Mouse (Mus musculus): ENCODE measurements at regions not wholly inside any gene's neighbourhood (a gene's known extent, or its start where the extent isn't known, plus 50 kb on each side); places are given as distances from the start of the nearest gene placed in this dataset.

DNA sequence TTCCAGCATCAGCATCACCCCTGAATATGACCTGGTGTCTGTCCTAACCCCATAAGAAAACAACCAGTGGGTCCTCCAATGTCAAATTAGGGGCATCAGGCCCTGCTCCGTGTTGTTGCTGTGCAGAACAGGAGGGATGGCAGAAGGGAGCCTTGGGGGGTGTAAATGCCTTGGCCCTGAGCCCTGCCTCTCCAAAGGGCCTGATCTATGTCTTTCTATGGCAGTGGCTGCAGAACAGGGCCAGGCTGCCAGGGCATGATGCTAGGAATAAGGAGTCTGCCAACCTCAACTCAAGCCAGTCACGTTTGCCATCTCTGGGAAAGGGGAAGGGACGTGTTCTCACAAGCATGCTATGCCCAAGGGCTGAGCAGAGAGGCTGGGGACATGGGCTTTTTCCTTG lies 172.9 kb downstream of the Kcna5 start:
- DNase-seq (ENCODE audit: low spot score): no peak

DNA sequence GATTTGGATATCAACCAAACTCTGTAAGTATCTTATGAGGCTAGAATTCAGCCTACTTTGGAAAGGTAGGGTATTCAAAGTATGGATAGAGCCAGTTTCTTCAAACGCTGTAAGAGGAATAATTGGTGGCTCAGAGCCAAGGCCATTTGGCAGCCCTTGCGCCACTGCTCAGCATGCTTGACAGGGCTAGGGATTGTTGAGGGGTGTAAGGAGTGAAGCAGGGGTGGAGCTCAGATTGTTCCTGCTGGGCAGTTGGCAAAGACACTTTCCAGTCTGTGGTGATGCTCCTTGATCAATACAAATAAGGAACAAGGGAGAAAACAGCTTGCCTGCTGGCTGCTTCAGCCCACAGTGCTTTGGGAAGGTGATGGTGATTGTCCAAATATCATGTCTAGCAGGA lies 181.9 kb downstream of the Kcna5 start:
- DNase-seq (ENCODE audit: low spot score): peak; percentile 33

DNA sequence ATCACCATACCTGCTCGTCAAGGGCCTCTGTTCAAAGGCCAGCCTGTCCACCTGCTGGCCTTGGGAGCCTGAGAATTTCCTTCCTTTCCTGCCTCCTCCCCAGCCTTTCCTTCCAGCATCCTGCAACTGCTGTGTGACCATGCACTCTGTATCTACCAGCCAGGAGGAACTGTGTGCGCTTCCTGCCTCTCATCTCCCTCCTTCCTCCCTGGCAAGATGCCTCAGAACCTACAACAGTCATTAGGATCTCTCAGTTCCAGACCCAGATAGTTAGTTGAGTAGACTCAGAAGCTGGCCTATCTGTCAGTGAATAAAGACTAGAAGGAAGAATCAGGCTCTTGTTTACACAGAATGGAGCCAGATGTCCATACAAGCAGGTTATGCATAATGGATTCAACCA lies 183.8 kb upstream of the Ntf3 start:
- DNase-seq (ENCODE audit: low spot score): no peak

DNA sequence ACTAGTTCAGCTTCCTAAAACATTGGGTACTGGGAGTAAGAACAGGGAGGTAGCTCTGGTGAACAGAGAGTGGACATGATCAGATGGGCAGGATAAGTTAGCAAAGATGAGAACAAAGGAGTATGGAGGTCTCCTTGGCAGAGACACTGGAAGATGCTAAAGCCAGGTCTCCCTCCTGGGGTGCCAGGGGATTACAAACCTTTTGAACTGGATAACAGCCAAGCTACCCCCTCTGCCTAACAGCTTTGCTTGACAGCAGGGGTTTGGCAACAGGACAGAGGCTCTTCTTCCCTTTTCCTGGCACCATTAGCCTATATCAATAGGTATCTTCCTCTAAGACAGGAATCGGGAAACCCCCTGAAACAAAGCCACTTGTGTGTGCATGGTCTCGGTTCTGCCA lies 183.2 kb upstream of the Ntf3 start:
- DNase-seq (ENCODE audit: low spot score): no peak

DNA sequence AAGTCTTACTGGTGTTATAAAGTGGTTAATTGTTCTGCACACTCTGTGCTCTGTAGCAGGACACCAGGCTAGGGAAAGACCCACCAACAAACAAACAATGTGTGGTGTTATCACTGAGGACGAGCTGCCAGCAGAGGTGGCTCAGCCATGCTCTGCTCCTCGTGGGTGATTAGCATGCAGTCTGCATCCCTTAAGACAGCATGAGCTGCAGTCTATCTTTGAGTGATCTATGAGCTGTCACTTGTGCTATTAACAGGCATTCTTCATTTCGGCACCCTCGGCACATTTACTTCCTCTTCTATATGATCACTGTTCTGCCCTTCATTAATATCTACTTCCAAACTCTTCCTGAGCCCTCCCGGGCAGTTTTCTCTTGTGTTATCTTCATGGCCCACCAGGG lies 178.5 kb upstream of the Ntf3 start:
- DNase-seq (ENCODE audit: low spot score): no peak

DNA sequence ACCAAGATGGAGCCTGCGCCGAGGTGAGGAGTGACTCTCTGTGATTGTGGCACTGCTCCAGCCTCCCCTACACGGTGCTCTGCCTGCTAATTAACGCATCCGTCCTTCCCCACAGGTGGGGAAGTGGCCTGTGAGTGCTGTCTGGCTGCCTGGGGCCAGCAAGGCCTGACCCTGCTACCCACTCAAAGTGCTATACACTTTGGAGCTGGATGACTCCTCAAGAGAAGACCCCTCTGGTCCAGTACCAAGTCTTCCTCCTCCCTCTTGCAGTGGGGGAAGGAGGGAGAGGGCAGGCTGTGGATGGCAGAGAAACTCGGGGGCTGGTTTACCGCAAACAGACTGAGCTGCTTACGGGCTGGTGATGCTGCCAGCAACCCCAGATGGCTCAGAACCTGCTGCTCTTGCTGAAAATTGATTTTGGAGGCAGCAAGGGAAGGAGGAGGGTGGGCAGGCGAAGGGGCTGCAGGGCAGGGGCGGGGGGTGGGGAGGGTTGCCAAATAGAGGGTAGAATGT lies 173.4 kb upstream of the Ntf3 start:
- DNase-seq (ENCODE audit: low spot score): no peak

DNA sequence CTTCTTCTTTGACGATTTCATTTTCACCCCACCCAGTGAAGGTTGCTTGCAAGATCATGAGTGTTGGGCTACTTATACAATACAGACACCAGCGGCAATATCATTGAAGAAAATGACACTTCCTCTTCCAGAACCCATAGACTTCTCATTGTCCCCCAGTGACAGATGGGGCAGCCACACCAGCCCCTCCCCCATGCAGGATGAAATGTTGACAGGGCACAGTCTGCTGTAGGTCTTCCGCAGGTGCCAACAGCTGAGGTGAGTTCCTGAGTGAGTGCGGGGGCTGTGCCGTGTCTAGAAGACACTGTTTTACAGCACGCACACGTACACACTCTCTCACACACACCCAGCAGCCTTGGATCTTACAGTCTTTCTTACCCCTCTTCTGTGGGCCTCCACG lies 171.0 kb upstream of the Ntf3 start:
- DNase-seq (ENCODE audit: low spot score): no peak

DNA sequence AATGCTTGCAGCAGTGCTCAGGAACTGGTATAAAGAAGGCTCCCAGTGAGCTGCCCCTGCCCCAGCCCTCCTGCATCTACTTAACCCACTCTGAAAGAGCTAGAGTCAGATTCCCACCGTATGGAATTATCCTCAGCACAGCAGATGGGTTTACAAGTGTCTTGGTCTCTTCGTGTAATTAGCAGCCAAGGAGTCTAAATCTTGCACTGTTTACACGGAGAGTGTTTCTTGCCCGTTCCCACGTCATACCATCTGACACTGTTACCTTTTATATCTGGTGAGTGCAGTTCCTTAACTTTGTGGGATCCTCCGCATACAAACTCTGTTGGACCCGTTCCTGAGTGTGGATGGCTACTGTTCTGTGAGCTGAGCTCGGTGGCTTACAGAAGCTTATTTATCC lies 167.5 kb upstream of the Ntf3 start:
- no peak for DNase-seq (ENCODE audit: low spot score)

DNA sequence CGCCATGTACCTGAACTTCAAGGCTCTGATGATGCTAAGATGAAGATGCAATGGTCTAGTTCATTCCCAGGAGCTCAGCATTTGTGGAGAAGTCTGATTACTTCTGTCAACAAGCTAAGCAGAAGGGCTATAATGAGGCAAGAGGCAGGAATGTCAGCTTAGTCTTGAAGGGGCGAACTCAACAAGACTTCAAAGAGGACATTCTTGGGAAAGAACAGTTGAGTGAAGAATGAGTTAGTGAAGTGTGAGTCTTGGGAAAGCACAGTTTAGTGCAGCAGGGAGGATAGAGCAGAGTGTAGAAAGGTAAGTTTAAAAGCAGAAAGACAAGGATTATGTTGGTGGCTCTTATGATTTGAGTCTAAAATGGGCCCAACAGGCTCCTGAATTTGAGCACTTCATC lies 160.5 kb upstream of the Ntf3 start:
- DNase-seq (ENCODE audit: low spot score): no peak

DNA sequence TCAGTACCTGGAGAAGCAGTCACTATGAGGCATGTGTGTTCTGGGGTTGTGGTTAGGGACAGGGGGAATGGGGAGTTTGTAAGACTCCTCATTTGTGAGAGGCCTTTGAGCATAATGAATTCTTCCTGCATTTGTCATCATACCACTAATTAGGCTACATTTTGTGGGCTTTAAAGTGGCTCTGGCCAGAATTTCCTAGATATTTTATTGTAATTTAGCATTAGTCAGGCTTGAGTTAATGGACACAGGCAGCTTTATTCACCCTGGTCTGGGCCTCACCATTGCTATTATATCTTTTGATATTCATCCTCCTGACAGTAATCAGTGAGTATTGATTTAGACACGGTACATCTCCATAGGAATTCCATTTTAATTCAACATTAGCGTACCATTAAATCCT lies 151.8 kb upstream of the Ntf3 start:
- DNase-seq (ENCODE audit: low spot score): no peak

DNA sequence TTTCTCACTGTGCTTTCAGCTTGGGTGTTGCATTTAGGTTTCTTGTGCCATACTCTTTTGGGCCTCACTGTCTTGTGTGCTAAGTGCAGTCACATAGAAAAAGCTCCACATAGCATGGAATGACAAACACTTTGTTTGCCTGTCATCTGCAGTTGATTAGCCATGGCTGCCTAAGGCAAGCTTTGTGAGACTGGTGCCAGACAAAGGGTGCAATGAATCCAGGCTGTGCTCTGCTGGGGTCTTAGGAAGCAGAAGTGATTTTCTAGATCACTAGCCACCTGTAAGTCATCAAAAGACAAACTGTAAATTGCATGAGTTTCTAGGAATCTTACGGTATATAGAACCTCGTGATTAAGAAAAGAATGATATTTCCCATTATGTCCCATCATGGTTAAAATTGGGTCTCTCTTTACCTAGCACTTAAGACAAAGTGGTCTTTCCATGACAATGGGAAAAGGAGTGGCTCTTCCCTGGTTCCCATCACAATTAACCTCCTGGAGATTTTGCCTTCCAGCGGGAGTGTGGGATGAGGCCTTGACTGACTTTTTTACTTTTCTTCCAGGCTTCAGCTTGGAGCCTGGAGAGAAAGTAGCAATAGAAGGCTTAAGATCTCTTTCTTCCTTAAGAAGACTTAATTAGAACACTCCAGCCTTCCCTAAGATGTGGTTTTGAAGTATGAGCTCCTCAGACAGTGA lies 144.2 kb upstream of the Ntf3 start:
- no peak for DNase-seq (ENCODE audit: low spot score)

DNA sequence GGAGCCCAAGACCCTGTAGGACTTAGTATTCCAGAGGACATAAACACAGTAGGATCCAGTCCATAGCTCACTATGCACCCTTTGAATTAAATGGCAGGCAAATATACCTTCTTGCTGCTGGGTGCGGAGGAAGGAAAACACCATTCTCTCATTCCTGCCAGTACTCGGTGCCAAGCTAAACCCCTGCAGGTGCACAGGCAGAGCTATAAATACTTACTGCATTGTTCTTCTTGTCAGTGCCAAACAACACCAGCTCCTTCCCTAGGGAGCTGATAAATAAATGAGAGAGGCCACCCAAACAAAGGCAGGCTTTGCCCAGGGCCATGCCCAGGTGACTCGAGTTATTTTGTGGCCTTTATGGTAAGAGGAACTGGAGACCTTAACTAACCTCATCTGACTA lies 136.4 kb upstream of the Ntf3 start:
- no peak for DNase-seq (ENCODE audit: low spot score)

DNA sequence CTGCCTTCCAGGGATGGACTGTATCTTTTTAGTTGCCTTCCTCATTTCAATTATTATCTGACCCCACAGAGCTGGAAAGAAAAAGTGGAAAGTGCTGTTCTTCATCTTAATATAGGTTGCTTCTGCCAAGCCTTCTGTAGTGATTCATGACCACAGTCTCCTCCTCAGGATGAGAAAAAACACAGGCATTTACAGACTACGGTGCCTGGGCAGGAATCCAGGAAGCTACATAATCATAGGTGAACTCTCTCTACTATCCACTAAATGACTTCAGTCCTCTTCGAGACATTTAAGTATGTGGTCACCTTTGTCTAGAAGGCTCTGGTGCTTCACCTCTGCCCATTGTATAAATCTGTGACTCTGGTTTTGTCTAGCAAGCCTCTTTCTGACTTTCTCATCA lies 124.9 kb upstream of the Ntf3 start:
- DNase-seq (ENCODE audit: low spot score): no peak

DNA sequence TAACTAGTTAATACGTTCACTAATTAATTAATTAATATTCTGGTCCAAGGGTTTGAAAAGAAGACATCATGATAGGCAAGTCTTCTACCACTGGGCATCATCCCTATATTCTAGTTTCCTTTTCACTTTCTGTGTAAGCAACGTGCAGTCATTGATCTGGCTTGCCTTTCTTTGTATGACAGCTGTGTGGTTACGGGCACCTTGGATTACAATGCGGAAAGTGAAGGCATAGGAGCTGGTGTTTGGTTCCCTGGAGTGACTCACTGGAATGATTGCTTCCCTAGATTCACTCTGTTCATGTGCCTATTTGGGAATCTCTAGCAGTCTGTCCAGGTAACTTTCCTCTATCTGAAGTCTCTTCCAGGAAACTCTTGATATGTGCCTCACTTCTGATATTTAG lies 120.5 kb upstream of the Ntf3 start:
- DNase-seq (ENCODE audit: low spot score): no peak

DNA sequence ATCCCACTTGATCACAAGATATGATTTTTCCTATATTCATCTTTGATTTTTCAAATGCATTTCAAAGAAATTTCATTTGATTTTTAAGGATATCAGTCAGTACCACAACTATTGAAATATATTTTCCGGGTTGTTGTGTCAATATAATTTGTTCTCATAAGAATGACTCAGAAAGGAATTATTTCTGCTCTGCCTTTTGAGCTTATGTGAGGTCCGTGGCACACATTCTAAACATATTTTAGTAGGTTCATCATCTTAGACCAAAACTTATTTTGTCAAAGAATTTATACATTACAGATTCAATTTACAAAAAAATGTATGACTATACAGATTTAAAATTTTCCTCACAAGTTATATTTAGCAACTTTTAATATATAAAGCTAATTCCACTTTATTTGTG lies 119.5 kb upstream of the Ntf3 start:
- DNase-seq (ENCODE audit: low spot score): no peak

DNA sequence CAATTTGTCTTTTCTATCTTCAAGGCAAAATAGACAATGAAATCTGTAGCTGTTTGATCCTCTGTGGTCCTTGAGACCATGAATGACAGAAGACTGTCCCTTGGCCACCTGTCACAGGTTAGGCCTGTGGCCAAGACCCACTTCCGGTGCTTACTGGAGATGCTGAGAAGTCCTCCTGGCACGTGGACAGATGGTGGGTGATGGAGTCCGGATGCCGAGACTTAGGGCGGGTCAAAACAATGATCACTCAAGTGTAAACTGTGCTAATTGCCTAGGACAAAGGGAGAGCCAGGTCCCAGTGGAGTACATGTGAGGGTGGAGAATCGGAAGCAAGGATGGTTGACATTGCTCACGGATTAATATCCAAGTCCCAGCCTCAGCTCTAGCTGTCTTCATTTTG lies 117.7 kb upstream of the Ntf3 start:
- DNase-seq (ENCODE audit: low spot score): no peak

DNA sequence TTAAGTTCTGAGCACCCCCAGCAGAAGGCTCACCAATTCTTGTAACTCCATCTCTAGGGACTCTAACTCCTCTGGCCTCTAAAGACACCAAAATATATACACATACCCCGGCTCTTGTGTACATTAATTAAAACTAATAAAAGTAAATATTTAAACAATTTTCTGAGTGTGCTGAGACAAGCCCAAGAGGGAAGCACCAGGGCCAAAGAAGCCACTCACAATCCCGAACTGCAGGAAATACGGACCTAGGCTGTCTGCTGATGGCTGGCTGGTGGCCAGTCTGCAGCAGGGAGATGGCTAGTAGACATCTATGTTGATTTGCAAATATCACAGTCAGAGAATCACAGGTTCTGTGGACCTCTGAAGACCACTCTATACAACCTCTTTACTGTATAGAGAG lies 113.6 kb upstream of the Ntf3 start:
- DNase-seq (ENCODE audit: low spot score): no peak

DNA sequence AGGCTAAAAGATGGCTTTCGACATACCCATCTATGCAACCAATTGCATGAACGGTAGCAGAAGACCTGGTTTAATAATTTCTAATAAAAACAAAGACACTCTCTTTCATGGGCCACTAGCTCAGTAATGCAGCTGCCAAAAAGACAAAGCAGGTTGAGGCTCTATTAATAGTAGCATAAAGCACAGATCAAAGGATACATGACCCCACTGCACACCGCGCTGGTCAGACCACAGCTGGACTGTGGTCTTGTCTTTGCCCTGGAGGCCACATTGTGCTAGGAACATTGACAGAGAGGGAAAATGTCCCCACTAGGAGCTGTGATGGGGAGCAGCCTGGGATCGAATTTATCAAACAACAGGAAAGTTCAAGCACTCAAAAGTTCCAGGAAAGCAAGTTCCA lies 79.3 kb upstream of the Ntf3 start:
- DNase-seq (ENCODE audit: low spot score): no peak

DNA sequence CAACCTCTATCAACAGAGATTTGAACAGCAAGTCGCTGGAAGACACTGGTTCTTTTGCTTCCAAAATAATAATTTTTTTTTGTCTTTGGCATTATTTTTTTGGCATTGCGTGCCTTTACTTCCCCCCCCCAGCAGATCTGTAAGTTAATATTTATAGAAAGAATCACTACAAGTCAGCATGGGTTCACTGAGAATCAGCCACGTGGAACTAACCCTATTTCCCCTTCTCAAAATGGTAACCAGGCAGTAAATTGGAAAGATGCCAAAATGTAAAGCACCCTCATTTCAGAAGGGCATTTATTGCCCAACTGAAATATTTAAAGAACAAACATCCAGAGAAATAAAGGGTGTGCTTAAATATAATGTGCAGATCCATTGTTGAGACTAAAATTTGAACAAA lies 78.7 kb upstream of the Ntf3 start:
- no peak for DNase-seq (ENCODE audit: low spot score)

DNA sequence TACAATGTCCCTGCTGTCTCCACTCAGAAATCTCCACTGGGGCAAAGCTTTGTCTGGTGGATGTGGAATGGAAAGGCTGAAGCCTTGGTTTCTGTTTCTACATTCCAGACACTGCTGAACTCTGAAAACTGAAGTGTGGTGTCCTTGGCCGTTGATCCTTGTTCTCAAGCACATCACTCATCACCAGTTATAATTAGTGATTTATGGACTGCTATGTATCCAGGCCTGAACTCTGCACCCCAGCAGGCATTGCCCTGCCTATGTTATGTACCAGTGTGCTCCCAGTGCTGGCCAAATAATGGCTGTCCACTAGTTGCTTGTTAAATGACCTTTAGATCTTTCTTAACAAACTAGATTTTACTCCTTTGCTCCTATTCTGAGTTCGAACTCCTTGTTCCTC lies 75.6 kb upstream of the Ntf3 start:
- DNase-seq (ENCODE audit: low spot score): no peak

DNA sequence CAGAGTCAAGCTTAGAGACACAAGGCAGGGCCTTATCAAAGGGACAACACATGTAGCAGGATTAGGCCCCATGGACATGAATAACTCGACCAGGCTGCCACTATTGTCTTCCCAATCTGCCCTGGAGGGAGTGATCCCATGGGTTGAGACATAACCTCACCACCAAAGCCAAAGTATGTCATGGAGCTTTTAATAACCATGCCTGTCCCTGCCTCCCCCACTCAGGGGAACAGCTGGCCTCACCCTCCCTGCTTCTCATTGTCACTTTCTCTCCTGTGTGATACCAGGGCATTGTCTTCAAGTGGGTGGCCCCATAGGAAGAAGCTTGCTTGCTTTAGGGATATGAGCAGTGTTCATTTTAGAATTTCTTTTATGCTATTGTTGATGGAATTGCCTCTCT lies 73.5 kb upstream of the Ntf3 start:
- no peak for DNase-seq (ENCODE audit: low spot score)

Measured in ovary, postnatal 36 days (tissue).